Mouse (Mus musculus) thymus, adult 2 months (tissue): ENCODE results near the gene Cpox.

Experiments used
- CTCF ChIP-seq: fragments of 200-500 bp; IDR thresholded peaks from 2 replicates; pipeline ENCODE4 v1.5.1; 2012; ENCODE audit warnings: mild to moderate bottlenecking, control low read depth, low read length, moderate library complexity, borderline replicate concordance; ENCODE audit not compliant: control insufficient read depth, poor library complexity, insufficient read depth; ENCODE audit errors: extremely low read depth
- POLR2A ChIP-seq: fragments of 200-500 bp; IDR thresholded peaks from 2 replicates; pipeline ENCODE4 v1.6.1; 2012; ENCODE audit warnings: mild to moderate bottlenecking, low read length, control low read depth, moderate library complexity; ENCODE audit not compliant: control insufficient read depth, poor library complexity, insufficient read depth; ENCODE audit errors: extremely low read depth

DNA sequence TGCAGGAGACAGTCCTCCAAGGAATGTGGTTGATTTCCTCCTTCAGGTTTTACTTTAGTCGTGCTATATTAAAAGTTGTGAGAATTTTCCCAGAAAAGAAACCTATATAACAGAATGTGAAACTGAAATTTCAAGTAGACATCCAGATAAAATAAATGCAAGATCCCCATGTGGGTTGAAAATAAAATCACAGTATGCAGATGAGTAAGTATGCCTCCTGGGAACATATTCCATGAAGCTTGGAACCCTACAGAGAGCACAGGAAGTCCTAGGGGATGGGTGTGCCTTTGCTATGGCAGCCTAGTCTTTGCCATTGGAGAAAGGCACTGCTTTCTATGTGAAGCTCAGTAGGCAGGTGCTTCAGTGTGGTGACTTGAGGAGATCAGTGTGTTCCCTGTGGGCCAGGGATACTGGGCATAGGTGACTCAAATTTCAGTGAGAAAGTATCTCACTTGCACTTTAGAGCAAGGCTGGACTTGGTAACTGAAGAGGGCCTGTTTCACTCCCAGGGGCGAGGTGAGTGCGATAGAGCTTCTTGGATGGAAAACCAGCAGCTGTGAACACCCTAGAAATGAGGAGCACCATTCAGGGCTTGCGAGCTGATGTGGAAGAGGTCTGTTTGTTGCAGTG, 37.3 kb downstream of the Cpox start:
- TF ChIP-seq CTCF (no peak), POLR2A (no peak)
